Mouse (Mus musculus) cerebellum, adult 2 months (tissue): ENCODE results near the gene Zfp810. TPM values are rescaled to one million over a fixed set of nuclear protein-coding genes. Genes with fewer than 3 reads are reported as not detected.
"Not testable (repeated sequence)": the region's sequence is repeated elsewhere in the genome, so short reads cannot be mapped to it uniquely, and the experiment has no call there.

Experiments used
- DNase-seq, 2 experiments: peaks; one replicate each; pipeline ENCODE4 v3.0.0; 2021
- H3K27ac ChIP-seq: fragments of 200-500 bp; 2 replicates; pipeline ENCODE4 v1.5.1; 2012; ENCODE audit warnings: low read length, control low read depth, inconsistent platforms; ENCODE audit not compliant: insufficient read depth
- H3K27me3 ChIP-seq: fragments of 200-500 bp; 2 replicates; pipeline ENCODE4 v1.6.1; 2012; ENCODE audit warnings: inconsistent platforms, mild to moderate bottlenecking, low read length, moderate library complexity; ENCODE audit not compliant: control insufficient read depth, insufficient read depth
- H3K4me1 ChIP-seq: fragments of 200-500 bp; 2 replicates; pipeline ENCODE4 v1.6.1; 2011; ENCODE audit warnings: low read length; ENCODE audit not compliant: control insufficient read depth, insufficient read depth
- H3K4me3 ChIP-seq: fragments of 200-500 bp; replicated peaks from 2 replicates; pipeline ENCODE3; 2011; ENCODE audit warnings: mild to moderate bottlenecking, low read depth, low read length, control low read depth; ENCODE audit not compliant: insufficient read depth
- CTCF ChIP-seq: fragments of 200-500 bp; IDR thresholded peaks from 2 replicates; pipeline ENCODE4 v1.5.1; 2011; ENCODE audit warnings: low read depth, mild to moderate bottlenecking, control low read depth, low read length, moderate library complexity, borderline replicate concordance; ENCODE audit not compliant: insufficient read depth
- POLR2A ChIP-seq: fragments of 200-500 bp; IDR thresholded peaks from 2 replicates; pipeline ENCODE4 v1.6.1; 2011; ENCODE audit warnings: low read length, control low read depth, borderline replicate concordance; ENCODE audit not compliant: insufficient read depth
- WGBS: fragments of 180-500 bp; shearing (Covaris S2); methylation state at CpG from one replicate; pipeline ENCODE4 v1.1.7; 2018; 5-methylcytosine and 5-hydroxymethylcytosine counted together
- polyA plus RNA-seq: library from polyadenylated mRNA; depleted of rRNA; stranded (reverse); fragments of >200 nt; gene quantifications from 2 replicates; pipeline ENCODE4 v1.2.3, GENCODE M21; 2012

The Zfp810 gene
- polyA plus RNA-seq, 1 experiment = 14.5 TPM

- H3K27ac ChIP-seq = no peak overlapping the region
- TF ChIP-seq POLR2A (no peak), CTCF (no peak)
- 0 out of 2 replicates have a peak, but pooled peaks cover 3% of the 10 kb centered on the region for H3K4me1 ChIP-seq
- WGBS = 92% methylated on average over 1 of the region's 1 CpGs
- H3K27me3 ChIP-seq = no peaks in the 10 kb centered on the region
- no peak for DNase-seq
- H3K4me3 ChIP-seq = no peak overlapping the region
These were observed 17.1 kb upstream of the Zfp810 start for GRCm38 (mm10) chr9:22324579-22324978.

- no peaks in the 10 kb centered on the region for H3K27me3 ChIP-seq
- no peak for TF ChIP-seq POLR2A
- no peak for TF ChIP-seq CTCF
- no peak overlapping the region for H3K4me3 ChIP-seq
- no peak for DNase-seq
- no peak overlapping the region for H3K27ac ChIP-seq
- WGBS = 81% methylated on average over 8 of the region's 8 CpGs
- H3K4me1 ChIP-seq = 0 out of 2 replicates have a peak, but pooled peaks cover 3% of the 10 kb centered on the region
These were observed 15.1 kb upstream of the Zfp810 start for GRCm38 (mm10) chr9:22322381-22323211.

- TF ChIP-seq POLR2A (no peak), CTCF (no peak)
- WGBS = 94% methylated on average over 1 of the region's 1 CpGs
- H3K27me3 ChIP-seq = no peaks in the 10 kb centered on the region
- no peak for DNase-seq
- no peak overlapping the region for H3K27ac ChIP-seq
- no peak overlapping the region for H3K4me3 ChIP-seq
- H3K4me1 ChIP-seq = no peaks in the 10 kb centered on the region
These were observed 11.7 kb upstream of the Zfp810 start for GRCm38 (mm10) chr9:22319109-22319508.

- not testable (repeated sequence) for DNase-seq, H3K4me3 ChIP-seq, H3K27me3 ChIP-seq, H3K27ac ChIP-seq, H3K4me1 ChIP-seq
- WGBS = 69% methylated on average over 5 of the region's 5 CpGs
These were observed 8.6 kb upstream of the Zfp810 start for GRCm38 (mm10) chr9:22316047-22316446.

- Histone ChIP-seq H3K4me1 (no peaks in the 10 kb centered on the region), H3K27ac (no peak overlapping the region), H3K4me3 (no peak overlapping the region), H3K27me3 (no peaks in the 10 kb centered on the region)
- 65% methylated on average over 3 of the region's 3 CpGs for WGBS
- DNase-seq = no peak
- TF ChIP-seq CTCF = no peak
- no peak for TF ChIP-seq POLR2A
These were observed 6.6 kb upstream of the Zfp810 start for GRCm38 (mm10) chr9:22314066-22314465.

GRCm38 (mm10) chr9:22313218-22313617 lies 5.8 kb upstream of the Zfp810 start:
- WGBS = 89% methylated on average over 5 of the region's 5 CpGs
- Histone ChIP-seq H3K4me1 (no peaks in the 10 kb centered on the region), H3K27me3 (no peaks in the 10 kb centered on the region), H3K27ac (no peak overlapping the region), H3K4me3 (no peak overlapping the region)
- TF ChIP-seq POLR2A (no peak), CTCF (no peak)
- DNase-seq = no peak

GRCm38 (mm10) chr9:22309651-22310050 lies 2.2 kb upstream of the Zfp810 start:
- no peak for TF ChIP-seq CTCF
- no peak for TF ChIP-seq POLR2A
- Histone ChIP-seq H3K27me3 (no peaks in the 10 kb centered on the region), H3K4me3 (no peak overlapping the region), H3K4me1 (no peaks in the 10 kb centered on the region), H3K27ac (no peak overlapping the region)
- DNase-seq = no peak
- WGBS = 77% methylated on average over 5 of the region's 5 CpGs

GRCm38 (mm10) chr9:22307920-22308262 lies 443 bp upstream of the Zfp810 start:
- not testable (repeated sequence) for H3K27ac ChIP-seq, H3K27me3 ChIP-seq, H3K4me1 ChIP-seq, DNase-seq
- WGBS = 4% methylated on average over 9 of the region's 9 CpGs
- H3K4me3 ChIP-seq = peak overlapping the region; percentile 89
